Mouse (Mus musculus) CH12.LX (cell line): Measurements from ENCODE around the gene Hibadh. TPM values are rescaled to one million over a fixed set of nuclear protein-coding genes. Genes with fewer than 3 reads are reported as not detected.
A peak's percentile ranks its signal among the peaks of the same experiment; 100 is the strongest.

Source experiments
- DNase-seq: peaks from one replicate; pipeline ENCODE4 v3.0.0-alpha.2; 2013; ENCODE audit errors: extremely low read depth
- H3K27ac ChIP-seq: 2 replicates; pipeline ENCODE4 v1.5.1; 2012; ENCODE audit warnings: low read depth, mild to moderate bottlenecking, control low read depth, moderate library complexity; ENCODE audit not compliant: insufficient read depth
- H3K27me3 ChIP-seq: replicated peaks from 2 replicates; pipeline ENCODE3; 2012; ENCODE audit warnings: inconsistent platforms
- H3K36me3 ChIP-seq, 2 experiments: replicated peaks in 1 of 2; 2 replicates each; pipeline versions ENCODE3 to v1.6.1; 2012; ENCODE audit warnings: inconsistent platforms in 1 of 2, low read length in 1 of 2, mild to moderate bottlenecking in 1 of 2, mixed read lengths in 1 of 2, moderate library complexity in 1 of 2; ENCODE audit not compliant: control insufficient read depth in 1 of 2, insufficient read depth in 1 of 2
- H3K4me1 ChIP-seq, 2 experiments: 2 replicates each; pipeline ENCODE4 v1.6.1; 2012; ENCODE audit warnings: inconsistent platforms in 1 of 2, moderate library complexity in 1 of 2; ENCODE audit not compliant: insufficient read depth in 2 of 2, control insufficient read depth in 1 of 2
- H3K4me2 ChIP-seq: 2 replicates; pipeline ENCODE4 v1.6.1; 2012; ENCODE audit warnings: low read depth, mild to moderate bottlenecking, control low read depth; ENCODE audit not compliant: poor library complexity, insufficient read depth, severe bottlenecking
- H3K4me3 ChIP-seq, 3 experiments: fragments of 150-350 bp in 1 of 3; sonication (generic) in 1 of 3; replicated peaks in 1 of 3; 2 replicates each; pipeline versions ENCODE3 to v1.5.1; 2011 to 2012; ENCODE audit warnings: low read depth in 2 of 3, low read length in 2 of 3, mild to moderate bottlenecking in 2 of 3, moderate library complexity in 2 of 3, control low read depth in 1 of 3, improper control_type of control experiment in 1 of 3, inconsistent platforms in 1 of 3, mixed read lengths in 1 of 3; ENCODE audit not compliant: poor library complexity in 1 of 3
- H3K79me2 ChIP-seq: replicated peaks from 2 replicates; pipeline ENCODE4 v1.6.1; 2012; ENCODE audit warnings: mild to moderate bottlenecking, moderate library complexity; ENCODE audit not compliant: control insufficient read depth, poor library complexity, insufficient read depth, severe bottlenecking; ENCODE audit errors: extremely low read depth
- H3K9ac ChIP-seq: 2 replicates; pipeline ENCODE4 v1.6.1; 2012; ENCODE audit warnings: low read depth, mild to moderate bottlenecking, control low read depth, moderate library complexity; ENCODE audit not compliant: insufficient read depth
- H3K9me3 ChIP-seq: replicated peaks from 2 replicates; pipeline ENCODE3; 2012; ENCODE audit warnings: low read length, inconsistent platforms, mixed read lengths
- BHLHE40 ChIP-seq: IDR thresholded peaks from 2 replicates; pipeline ENCODE4 v1.6.1; 2011; ENCODE audit warnings: mild to moderate bottlenecking, low read depth, low read length, improper control_type of control experiment
- E2F4 ChIP-seq: IDR thresholded peaks from 2 replicates; pipeline ENCODE4 v1.6.1; 2011; ENCODE audit warnings: low read depth, low read length, improper control_type of control experiment; ENCODE audit not compliant: insufficient replicate concordance
- ELF1 ChIP-seq: IDR thresholded peaks from 2 replicates; pipeline ENCODE4 v1.6.1; 2014; ENCODE audit warnings: low read depth, mild to moderate bottlenecking, inconsistent platforms, low read length, improper control_type of control experiment
- EP300 ChIP-seq: IDR thresholded peaks from 2 replicates; pipeline ENCODE4 v1.6.1; 2011; ENCODE audit warnings: low read length, improper control_type of control experiment
- ETS1 ChIP-seq: conservative IDR thresholded peaks from 2 replicates; pipeline ENCODE4 v1.6.1; 2012; ENCODE audit warnings: low read depth, mild to moderate bottlenecking, inconsistent platforms, low read length, improper control_type of control experiment, moderate library complexity
- JUN ChIP-seq: IDR thresholded peaks from 2 replicates; pipeline ENCODE4 v1.6.1; 2011; ENCODE audit warnings: low read depth, mild to moderate bottlenecking, low read length, improper control_type of control experiment, moderate library complexity; ENCODE audit not compliant: insufficient read depth
- KAT2A ChIP-seq: IDR thresholded peaks from 2 replicates; pipeline ENCODE4 v1.6.1; 2012; ENCODE audit warnings: low read length, improper control_type of control experiment, inconsistent platforms; ENCODE audit not compliant: insufficient replicate concordance
- MEF2A ChIP-seq: IDR thresholded peaks from 2 replicates; pipeline ENCODE4 v1.6.1; 2014; ENCODE audit warnings: low read depth, mild to moderate bottlenecking, inconsistent platforms, low read length, improper control_type of control experiment, borderline replicate concordance
- MXI1 ChIP-seq: IDR thresholded peaks from 2 replicates; pipeline ENCODE4 v1.6.1; 2011; ENCODE audit warnings: mild to moderate bottlenecking, low read depth, low read length, improper control_type of control experiment
- MYC ChIP-seq: IDR thresholded peaks from 2 replicates; pipeline ENCODE4 v1.6.1; 2011; ENCODE audit warnings: low read depth, mild to moderate bottlenecking, improper control_type of control experiment, low read length
- NRF1 ChIP-seq: IDR thresholded peaks from 2 replicates; pipeline ENCODE4 v1.6.1; 2014; ENCODE audit warnings: low read depth, mild to moderate bottlenecking, inconsistent platforms, low read length, improper control_type of control experiment, moderate library complexity
- POLR2A ChIP-seq: IDR thresholded peaks from 2 replicates; pipeline ENCODE4 v1.6.1; 2011; ENCODE audit warnings: low read depth, mild to moderate bottlenecking, improper control_type of control experiment, low read length
- POLR2AphosphoS2 ChIP-seq: IDR thresholded peaks from 2 replicates; pipeline ENCODE4 v1.6.1; 2011; ENCODE audit warnings: low read depth, low read length, improper control_type of control experiment
- RAD21 ChIP-seq: IDR thresholded peaks from 2 replicates; pipeline ENCODE4 v1.6.1; 2011; ENCODE audit warnings: low read depth, mild to moderate bottlenecking, low read length, improper control_type of control experiment, moderate library complexity
- SIN3A ChIP-seq: IDR thresholded peaks from 2 replicates; pipeline ENCODE4 v1.6.1; 2012; ENCODE audit warnings: low read length, improper control_type of control experiment, inconsistent platforms
- SMC3 ChIP-seq: IDR thresholded peaks from 2 replicates; pipeline ENCODE4 v1.6.1; 2011; ENCODE audit warnings: low read depth, low read length, improper control_type of control experiment
- TCF12 ChIP-seq: IDR thresholded peaks from 2 replicates; pipeline ENCODE4 v1.6.1; 2014; ENCODE audit warnings: low read depth, mild to moderate bottlenecking, inconsistent platforms, low read length, improper control_type of control experiment
- UBTF ChIP-seq: IDR thresholded peaks from 2 replicates; pipeline ENCODE4 v1.6.1; 2012; ENCODE audit warnings: low read depth, mild to moderate bottlenecking, inconsistent platforms, low read length, improper control_type of control experiment, moderate library complexity
- ZKSCAN1 ChIP-seq: IDR thresholded peaks from 2 replicates; pipeline ENCODE4 v1.6.1; 2012; ENCODE audit warnings: low read depth, inconsistent platforms, low read length, improper control_type of control experiment, borderline replicate concordance
- ZNF384 ChIP-seq: IDR thresholded peaks from 2 replicates; pipeline ENCODE4 v1.6.1; 2012; ENCODE audit warnings: low read depth, low read length, improper control_type of control experiment, inconsistent platforms
- dilution Hi-C: fragments of 300-500 bp; cut with MboI; formaldehyde crosslinking; loops from 2 replicates; pipeline ENCODE4 v1.14.3; 2020; ENCODE audit warnings: low sequenced_read_pairs; ENCODE audit not compliant: extremely low pct_unique_long_range_greater_than_20kb, extremely low pct_ligation_motif_present
- in situ Hi-C: fragments of 300-500 bp; cut with MboI; formaldehyde crosslinking; loops from 3 replicates; pipeline ENCODE4 v1.14.3; 2019; ENCODE audit warnings: low sequenced_read_pairs, low pct_ligation_motif_present, low pct_unique_long_range_greater_than_20kb, mixed read lengths
- polyA plus RNA-seq: library from polyadenylated mRNA; unstranded; fragments of >175 nt; gene quantifications from 2 replicates; pipeline ENCODE4 v1.2.1, GENCODE M21; 2012; ENCODE audit warnings: low read depth; ENCODE audit not compliant: insufficient read length
- total RNA-seq, 2 experiments: library from RNA; depleted of rRNA; stranded (reverse); fragments of 300-350 nt in 1 of 2; fragments of >200 nt in 1 of 2; gene quantifications; 2 replicates each; pipeline ENCODE4 v1.2.3; 2012 to 2014

Hibadh gene
- total and polyA plus RNA-seq, 3 experiments = 38.6 to 60.4 (median 44.4) TPM

- dilution Hi-C loops = no loop called here
- TF ChIP-seq KAT2A (no peak), RAD21 (no peak), ZKSCAN1 (no peak), MEF2A (no peak), MYC (no peak), JUN (no peak), ELF1 (no peak), SMC3 (no peak), POLR2AphosphoS2 (no peak), E2F4 (no peak), NRF1 (no peak), UBTF (no peak), ZNF384 (no peak)
- in situ Hi-C loops = loop anchor here (25.0 kb wide), 1 partner anchor 299 kb away; no protein-coding TSS in a partner anchor
- Histone ChIP-seq H3K79me2 (0 out of 2 replicates have a peak, but pooled peaks cover 2% of the 10 kb centered on the region), H3K9me3 (no peaks in the 10 kb centered on the region), H3K4me1 (peaks cover 6 to 35% of the 10 kb centered on the region in 2 experiments), H3K27me3 (no peaks in the 10 kb centered on the region), H3K4me2 (no peak overlapping the region), H3K27ac (no peak overlapping the region), H3K4me3 (no peak overlapping the region), H3K36me3 (peaks cover 5 to 28% of the 10 kb centered on the region in 2 experiments), H3K9ac (no peak overlapping the region)
- DNase-seq = no peak
These were observed 53.6 kb downstream of the Hibadh start for GRCm38 (mm10) chr6:52586564-52586963.

- Histone ChIP-seq H3K4me2 (no peak overlapping the region), H3K27ac (no peak overlapping the region), H3K36me3 (peaks cover 5 to 28% of the 10 kb centered on the region in 2 experiments), H3K79me2 (0 out of 2 replicates have a peak, but pooled peaks cover 2% of the 10 kb centered on the region), H3K27me3 (no peaks in the 10 kb centered on the region), H3K4me3 (peak overlapping the region in 1 of 3 experiments; percentile 22), H3K9me3 (no peaks in the 10 kb centered on the region), H3K9ac (no peak overlapping the region), H3K4me1 (peaks cover 6 to 37% of the 10 kb centered on the region in 2 experiments)
- TF ChIP-seq JUN = no peak
- TF ChIP-seq ZNF384 = peak; percentile 70
- no peak for TF ChIP-seq POLR2A
- peak; percentile 54 for TF ChIP-seq EP300
- peak; percentile 60; the same call in 1 of the 2 replicates for TF ChIP-seq TCF12
- TF ChIP-seq SIN3A = peak; percentile 67; the same call in 1 of the 2 replicates
- TF ChIP-seq ELF1 = no peak
- TF ChIP-seq MEF2A = 0 out of 2 replicates have a peak, but pooled peaks have one; percentile 34
- peak; percentile 80 for TF ChIP-seq ETS1
- TF ChIP-seq BHLHE40 = peak; percentile 85
- peak; percentile 72 for TF ChIP-seq MXI1
- dilution Hi-C loops = no loop called here
- in situ Hi-C loops = loop anchor here (25.0 kb wide), 1 partner anchor 297 kb away; no protein-coding TSS in a partner anchor
- peak; percentile 74 for DNase-seq
These were observed 55.8 kb downstream of the Hibadh start for GRCm38 (mm10) chr6:52584383-52584782.
